Mouse (Mus musculus) thymus, adult 2 months (tissue): Measurements from ENCODE around the gene Plcl1.

Experiments used
- CTCF ChIP-seq: fragments of 200-500 bp; IDR thresholded peaks from 2 replicates; pipeline ENCODE4 v1.5.1; 2012; ENCODE audit warnings: mild to moderate bottlenecking, control low read depth, low read length, moderate library complexity, borderline replicate concordance; ENCODE audit not compliant: control insufficient read depth, poor library complexity, insufficient read depth; ENCODE audit errors: extremely low read depth
- POLR2A ChIP-seq: fragments of 200-500 bp; IDR thresholded peaks from 2 replicates; pipeline ENCODE4 v1.6.1; 2012; ENCODE audit warnings: mild to moderate bottlenecking, low read length, control low read depth, moderate library complexity; ENCODE audit not compliant: control insufficient read depth, poor library complexity, insufficient read depth; ENCODE audit errors: extremely low read depth

GRCm38 (mm10) chr1:55665137-55665827, 259.6 kb downstream of the Plcl1 start:
- TF ChIP-seq CTCF (no peak), POLR2A (no peak)
